Mouse (Mus musculus): Measurements from ENCODE around the gene Psap.

DNA sequence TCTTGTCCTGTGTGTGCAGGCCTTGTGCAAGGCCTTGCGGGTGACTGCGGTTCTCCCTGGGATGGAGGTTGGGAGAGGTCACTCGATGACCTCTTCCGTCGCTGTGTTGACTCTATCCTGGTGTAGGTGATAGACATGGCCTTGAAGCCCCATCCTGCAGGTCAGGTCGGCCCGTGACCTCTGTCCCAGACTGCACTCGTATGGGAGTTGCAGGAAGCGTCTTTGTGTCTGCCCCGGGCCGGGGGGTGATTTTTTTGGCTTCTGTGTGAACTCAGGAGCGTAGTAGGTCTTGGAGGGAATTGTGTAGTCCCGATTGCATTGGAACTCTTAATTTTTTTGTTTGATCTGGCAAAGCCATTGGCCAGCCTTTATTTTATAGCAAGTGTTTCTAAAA is 576 bp downstream of the Psap start:
- TF ChIP-seq CTCF (IDR thresholded peaks at IDR 0.05; ENCODE audit: low read depth) (no peak), EP300 (IDR thresholded peaks at IDR 0.05; ENCODE audit: low read depth) (no peak)

All from liver, embryonic 14.5 days (tissue).